Mouse (Mus musculus) megakaryocyte, adult 5-6 weeks (primary cell): ENCODE results near the gene Rilpl1. TPM values are rescaled to one million over a fixed set of nuclear protein-coding genes. Genes with fewer than 3 reads are reported as not detected.
"Not testable (repeated sequence)": the region's sequence is repeated elsewhere in the genome, so short reads cannot be mapped to it uniquely, and the experiment has no call there.

Experiments
- ATAC-seq: 2 replicates; pipeline ENCODE4 v1.8.0; 2016; ENCODE audit warnings: mild to moderate bottlenecking, inconsistent platforms; ENCODE audit not compliant: poor library complexity, severe bottlenecking
- total RNA-seq, 2 experiments: library from RNA; stranded (forward) in 1 of 2; stranded (reverse) in 1 of 2; fragments of 153-499, 151-499 nt in 1 of 2; fragments of 221-1000, 200-1000 nt in 1 of 2; gene quantifications; 2 replicates each; pipeline versions ENCODE4 v1.2.3 to v1.2.4; 2015 to 2017

Gene Rilpl1
- total RNA-seq, 2 experiments from 2014 or later: 0.48 to 1.2 TPM

DNA sequence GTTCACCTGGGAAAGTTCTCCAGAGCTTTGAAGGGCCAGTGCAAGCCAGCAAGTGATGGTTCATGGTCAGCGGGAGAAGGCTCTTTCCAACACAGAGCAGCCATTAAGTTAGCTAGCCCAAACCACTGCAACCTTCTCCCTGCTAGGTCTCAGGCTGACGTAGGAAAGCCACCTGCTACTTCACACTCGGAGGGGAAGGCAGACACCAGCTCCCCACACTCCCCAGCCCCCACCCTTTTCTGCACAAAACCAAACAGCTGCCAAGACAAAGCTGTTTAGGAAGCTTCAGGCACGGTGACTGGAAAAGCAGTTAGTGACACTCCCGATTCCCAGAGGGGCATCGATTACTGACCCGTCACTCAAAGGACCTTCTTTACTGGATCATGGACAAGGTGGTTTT lies 35.6 kb downstream of the Rilpl1 start:
- ATAC-seq: no peak

DNA sequence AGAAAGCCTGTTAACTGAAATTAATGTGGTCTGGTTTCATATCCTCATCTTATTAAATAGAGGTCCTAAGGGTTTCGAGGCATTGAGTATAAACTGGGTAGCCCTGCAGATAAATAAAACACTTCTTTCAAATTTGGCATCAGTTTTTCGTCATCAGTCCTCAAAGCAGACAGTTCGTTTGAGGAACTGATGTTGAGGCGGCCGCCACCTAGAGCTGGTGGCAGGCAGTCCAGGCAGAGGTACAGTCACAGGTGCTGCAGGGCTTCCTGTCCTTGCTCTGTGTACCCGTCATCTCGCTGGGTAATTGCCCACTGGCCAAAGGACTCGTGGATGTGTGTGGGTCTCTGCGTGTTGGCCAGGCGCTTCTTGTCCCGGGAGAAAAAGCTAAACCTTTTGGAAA lies 37.7 kb downstream of the Rilpl1 start:
- peak; percentile 64 for ATAC-seq

DNA sequence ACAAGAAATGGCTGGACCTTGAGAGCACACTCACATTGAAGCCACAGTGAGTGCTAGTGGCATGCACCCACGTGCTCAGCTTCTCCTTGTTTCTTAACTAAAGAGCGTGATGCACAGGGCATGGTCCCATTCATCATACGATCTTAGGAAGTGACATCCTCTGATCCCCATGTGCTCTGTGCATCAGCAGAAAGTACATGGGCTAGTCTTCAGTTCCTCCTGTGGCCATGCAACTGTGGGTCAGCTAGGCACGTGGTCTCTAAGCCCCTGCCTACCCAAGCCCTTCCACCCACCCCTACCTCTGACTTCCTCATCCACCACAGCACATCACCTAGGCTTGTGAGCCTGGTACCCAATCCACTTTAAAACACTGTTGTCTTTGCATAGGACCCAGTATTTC lies 38.6 kb downstream of the Rilpl1 start:
- ATAC-seq: peak; percentile 71

DNA sequence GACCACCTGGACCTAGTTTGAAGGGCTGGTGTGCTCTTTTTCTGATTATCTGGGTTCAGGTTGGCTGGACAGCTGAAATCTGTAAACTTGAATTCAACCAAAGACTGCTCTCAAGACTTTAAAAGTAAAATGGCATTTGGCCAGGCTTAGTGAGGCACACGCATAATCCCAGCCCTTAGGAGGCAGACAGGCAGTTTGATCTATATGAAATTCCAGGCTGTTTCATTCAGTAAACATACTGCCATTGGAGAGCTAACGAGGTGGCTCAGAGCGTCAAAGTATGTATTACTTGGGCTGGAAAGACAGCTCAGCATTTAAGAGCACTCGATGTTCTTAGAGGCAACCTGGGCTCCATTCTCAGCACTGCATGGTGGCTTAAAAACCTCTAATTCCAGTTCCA lies 39.5 kb downstream of the Rilpl1 start:
- no peak for ATAC-seq

DNA sequence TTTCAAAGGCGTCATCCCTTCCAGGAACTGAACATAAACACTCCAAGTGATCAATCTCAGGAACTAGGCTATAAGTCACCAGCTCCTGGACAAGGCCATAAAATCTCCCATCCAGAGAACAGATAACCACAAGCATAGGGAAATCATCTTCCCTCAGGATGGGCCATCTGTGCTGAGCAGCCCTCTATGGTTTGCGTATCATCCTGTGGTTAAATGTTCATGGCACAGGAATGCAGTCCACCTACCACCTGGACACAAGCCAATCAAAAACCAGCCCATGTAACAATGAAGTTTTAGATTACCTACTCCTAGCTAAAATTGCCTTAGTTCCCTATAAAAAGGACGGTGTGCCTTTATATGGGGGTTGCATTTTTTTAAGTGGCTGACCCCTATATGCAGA lies 42.3 kb downstream of the Rilpl1 start:
- no peak for ATAC-seq

DNA sequence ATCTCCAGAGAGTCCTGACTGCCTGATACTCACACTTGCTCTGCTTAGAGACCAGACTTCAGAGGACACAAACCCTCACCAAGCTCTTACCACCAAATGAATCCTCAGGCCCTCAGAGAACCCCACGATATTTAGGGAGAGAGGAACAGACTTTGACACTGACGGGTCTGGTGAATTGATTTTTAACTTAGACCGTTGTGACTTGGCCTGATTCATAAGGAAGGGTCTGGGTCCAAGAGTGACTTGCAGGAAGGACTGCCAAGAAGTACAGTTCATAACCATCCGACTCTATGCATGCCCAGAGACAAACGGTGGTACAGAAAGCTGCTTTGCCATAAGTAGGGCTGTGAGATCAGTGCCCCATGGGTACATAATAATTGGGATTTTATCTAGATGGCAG lies 45.5 kb downstream of the Rilpl1 start:
- ATAC-seq: no peak

DNA sequence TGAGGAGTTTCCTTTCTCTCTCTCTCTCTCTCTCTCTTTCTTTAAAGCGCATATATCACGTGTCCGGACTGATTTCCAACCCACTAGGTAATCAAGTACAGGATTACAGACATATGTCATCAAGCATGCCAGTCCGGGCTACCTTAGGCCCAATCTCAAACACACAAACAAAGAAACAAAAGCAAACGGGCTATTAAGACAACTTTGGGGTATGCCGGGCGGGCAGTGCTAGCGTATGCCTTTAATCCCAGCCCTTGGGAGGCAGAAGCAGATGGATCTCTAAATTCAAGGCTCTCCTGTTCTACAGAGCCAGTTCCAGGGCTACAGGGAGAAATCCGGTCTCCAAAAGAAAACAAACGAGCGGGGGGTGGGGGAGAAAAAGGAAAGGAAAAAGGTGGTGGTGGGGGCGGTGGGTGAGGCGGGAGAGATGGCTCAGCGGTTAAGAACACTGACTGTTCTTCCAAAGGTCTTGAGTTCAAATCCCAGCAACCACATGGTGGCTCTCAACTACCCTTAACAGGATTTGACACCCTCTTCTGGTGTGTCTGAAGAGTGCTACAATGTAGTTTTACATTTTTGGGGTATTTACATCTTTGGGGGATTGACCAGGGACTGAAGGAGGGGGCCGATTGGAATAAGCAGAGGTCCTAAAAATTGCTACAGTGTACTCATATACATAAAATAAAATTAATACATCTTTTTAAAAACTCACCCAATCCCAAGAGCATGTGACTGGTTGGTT lies 47.4 kb downstream of the Rilpl1 start:
- ATAC-seq: peak; percentile 10

DNA sequence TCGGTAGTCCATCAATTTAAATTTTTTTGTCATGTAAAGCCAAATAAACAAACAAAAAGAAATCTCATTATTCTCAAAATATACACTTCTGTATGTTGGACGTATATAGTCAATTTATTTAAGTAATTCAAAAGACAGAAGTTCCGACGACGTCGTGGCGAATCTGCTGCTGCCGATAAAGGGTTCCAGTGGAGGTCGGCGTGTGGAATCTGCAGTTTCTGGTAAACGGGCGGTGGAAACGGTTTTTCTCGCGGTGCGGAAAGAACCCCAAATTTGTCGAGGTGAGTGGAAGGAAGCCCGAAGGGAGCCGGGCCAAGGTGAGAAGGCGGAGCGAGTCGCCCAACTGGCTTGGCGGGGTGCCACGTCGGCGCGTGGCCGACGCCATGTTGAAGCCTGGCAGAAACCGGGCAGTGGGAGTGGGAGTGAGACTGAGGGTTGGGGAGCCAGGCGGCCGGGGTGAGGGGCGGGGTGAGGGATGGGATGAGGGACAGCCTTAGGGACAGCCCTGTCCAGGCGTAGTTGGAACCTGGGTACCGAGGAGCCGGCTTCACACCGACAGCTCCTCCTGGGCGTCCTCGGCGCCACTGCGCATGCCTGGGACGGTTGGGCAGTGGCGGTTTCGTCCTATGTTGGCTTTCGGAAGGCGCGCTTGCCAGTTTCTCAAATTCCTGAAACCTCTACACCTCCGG lies 48.1 kb downstream of the Rilpl1 start, which contains the start of gene Snrnp35:
Snrnp35 (plus strand) TSS at position 169 of the 689 bp plus-strand sequence.
- peak; percentile 66 for ATAC-seq

DNA sequence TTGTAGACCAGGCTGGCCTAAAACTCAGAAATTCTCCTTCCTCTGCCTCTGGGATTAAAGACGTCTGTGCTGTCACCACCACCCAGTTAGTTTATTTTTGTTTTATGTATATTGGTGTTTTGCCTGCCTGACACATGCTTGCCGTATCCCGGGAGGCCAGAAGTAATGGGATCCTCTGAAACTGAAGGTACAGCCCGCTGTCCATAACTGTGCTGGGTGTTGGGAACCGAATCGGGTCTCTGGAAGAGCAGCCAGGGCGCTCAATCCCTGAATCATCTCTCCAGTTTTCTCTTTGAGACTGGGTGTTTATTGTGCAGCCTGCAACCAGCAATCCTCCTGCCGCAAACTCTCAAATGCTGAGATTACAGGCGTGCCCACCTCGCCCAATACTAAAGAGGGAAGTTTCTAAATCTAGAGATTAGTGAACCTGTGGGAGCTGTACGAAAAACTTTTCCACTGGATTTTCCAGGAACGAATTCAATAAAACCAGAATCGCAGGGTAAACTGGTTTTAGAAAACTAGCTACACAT lies 48.7 kb downstream of the Rilpl1 start:
- no peak for ATAC-seq

DNA sequence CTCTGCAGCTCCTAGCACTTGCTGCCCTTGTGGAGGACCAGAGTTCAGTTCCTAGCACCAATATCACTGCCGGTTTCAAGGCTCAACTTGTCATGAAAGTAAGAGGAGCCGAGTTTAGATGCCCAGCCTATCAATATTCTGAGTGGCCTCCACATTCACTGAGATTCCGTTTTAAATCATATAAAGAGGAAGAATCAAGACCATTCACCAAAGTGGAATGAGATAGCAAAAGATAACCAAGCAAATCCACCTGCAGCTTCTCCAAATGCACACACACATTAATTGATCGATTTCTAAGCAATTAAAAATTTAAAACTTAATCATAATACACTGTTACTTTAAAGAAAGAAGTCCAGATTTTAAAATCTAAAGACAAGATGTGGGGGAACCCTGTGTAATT lies 49.5 kb downstream of the Rilpl1 start:
- no peak for ATAC-seq

DNA sequence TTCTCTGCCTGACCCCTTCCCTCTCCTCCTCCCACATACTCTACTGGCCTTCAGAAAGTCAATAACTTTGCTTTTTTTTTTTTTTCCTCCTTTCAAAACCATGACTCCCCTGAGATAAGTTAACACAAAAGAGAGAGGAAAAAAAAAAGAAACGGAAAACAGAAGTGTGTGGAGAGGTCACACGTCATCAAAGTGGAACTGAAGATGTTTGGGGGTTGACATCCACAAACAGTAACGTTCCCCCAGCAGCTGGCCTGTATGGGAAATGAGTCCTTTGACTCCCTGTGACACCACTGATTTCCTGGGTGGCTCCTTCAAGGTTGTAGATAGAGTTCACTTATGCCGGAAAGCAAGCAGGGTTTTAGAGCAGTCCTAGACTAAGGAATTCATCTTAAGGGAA lies 51.1 kb downstream of the Rilpl1 start:
- ATAC-seq: peak; percentile 11; the same call in 1 of the 2 replicates

DNA sequence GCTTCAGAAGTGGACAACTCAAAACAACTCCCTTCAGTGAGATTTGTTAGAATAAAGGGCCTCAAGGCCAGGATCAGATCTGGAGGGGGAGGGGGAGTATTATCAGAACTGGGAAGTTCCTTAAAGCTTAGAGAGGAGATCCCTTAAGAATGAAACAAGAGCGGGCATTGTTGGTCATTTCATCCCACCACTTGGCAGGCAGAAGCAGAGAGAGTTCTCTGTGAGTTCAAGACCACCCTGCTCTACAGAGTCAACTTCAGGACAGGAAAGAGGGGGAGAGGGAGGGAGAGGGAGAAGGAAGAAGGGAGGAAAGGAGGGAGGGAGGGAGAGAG lies 52.4 kb downstream of the Rilpl1 start:
- no peak for ATAC-seq

DNA sequence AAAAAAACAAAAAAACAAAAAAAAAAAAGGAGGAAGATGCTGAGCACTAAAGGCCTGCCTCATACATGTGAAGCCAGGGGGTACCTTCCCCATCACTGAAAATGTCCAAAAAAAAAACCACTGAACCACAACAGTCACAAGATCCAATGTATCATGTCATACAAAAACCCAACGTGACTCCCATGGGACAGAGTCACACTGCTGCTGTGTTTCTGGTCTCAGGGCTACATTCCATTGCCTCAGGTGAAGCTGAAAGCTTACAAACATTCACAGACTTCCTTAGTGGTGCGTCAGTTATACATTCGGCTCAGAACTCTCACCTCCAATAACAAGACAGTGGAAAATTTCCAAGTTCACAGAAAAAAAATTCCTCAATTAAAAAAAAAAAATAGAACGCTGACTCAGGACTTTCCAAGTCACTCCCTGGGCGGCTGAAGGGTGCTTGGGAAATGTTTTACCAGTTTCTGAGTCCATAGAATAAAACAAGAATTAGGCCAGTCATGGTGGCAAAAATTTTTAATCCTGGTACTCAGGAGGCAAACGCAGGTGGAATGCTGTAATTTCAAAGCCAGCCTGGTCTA lies 60.5 kb downstream of the Rilpl1 start:
- no peak for ATAC-seq

DNA sequence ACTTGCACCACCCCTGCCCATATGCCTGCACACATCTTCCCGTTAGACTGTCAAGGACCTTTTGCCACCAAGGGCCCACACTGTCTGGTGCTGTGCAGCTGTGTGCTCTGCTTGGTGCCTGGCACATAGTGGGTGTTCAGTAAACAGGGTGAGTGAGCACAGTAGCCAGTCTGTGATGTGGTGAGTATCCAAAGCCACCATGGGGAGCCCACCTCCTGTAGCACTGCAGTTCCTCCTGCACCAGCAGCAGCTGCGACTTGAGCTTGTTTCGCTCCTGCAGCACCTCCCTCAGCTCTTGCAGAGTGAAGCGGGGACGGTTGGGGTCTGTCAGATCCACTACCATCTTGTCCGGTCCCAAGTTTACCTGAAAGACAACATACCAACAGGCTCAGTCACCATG lies 61.7 kb downstream of the Rilpl1 start:
- ATAC-seq: no peak

DNA sequence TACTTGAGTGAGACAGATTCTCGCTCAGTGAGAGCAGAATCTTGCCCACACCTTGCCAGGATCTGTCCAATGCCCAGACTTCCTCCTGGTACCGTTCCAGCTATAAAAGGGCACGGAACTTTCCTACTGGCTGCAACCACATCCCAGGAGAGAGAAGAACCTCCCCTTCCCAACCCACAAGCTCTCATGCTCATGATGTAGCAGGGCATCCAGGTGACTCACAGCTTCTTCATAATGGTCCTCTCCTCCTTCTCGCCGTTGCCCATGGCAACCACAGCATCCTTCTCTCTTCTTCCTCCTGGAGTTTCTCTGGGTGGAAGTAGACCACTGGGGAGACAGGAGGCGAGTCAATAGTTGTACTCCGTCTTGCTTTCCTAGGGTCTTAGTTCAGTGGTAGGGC lies 62.8 kb downstream of the Rilpl1 start:
- ATAC-seq: peak; percentile 31; the same call in 1 of the 2 replicates

DNA sequence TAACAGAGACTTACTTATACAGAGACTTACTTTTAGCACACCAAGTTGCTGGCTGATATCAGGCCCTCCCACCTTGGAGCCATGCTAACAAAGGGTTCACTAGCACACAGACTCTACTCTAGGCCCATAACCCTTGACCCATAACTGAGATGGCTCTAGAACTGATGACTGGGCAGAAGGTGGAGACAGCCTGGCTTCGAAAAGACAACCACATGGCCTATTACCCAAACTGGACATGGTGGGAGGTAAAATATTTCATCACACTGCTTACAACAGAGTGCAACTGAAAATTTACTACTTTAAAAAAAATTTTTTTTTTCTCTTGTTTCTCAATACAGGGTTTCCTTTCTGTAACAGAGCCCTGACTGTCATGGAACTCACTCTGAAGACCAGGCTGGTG lies 63.4 kb downstream of the Rilpl1 start:
- ATAC-seq: peak; percentile 85

DNA sequence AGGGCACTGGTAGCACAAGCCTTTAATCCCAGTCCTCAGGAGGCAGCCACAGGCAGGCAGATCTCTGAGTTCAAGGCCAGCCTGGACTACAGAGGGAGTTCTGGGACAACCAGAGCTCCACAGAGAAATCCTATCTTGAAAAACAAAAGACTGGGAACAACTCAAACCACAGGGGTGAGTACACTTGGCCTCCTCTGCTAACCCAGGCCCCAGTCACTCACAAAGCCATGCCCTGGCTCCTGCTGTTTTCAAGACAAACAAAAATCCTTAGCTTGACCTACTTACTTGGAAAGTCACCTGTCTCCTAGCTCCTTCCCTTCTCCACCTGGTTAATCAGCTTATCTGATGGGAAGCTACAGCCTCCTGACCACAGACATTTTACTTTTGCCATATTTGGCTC lies 66.3 kb downstream of the Rilpl1 start:
- no peak for ATAC-seq

DNA sequence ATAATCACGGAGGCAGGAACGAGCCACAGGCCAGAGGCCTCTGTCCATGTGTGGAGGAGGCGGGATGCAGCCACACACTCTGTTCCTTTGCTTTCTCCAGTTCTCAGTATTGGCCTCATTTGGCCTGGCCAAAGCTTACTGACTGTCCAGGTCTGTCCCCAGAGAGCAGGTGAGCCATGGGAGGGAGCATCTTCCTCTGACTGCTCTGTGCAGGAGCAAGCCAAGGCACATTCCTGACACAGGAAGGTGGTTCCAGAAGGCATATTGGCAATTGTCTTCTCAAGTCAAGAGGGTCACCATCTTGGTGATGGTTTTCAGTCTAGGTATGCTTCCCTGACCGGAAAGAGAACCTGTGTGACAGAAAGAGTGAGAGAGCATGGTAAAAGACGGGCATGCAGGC lies 67.7 kb downstream of the Rilpl1 start:
- ATAC-seq: no peak

DNA sequence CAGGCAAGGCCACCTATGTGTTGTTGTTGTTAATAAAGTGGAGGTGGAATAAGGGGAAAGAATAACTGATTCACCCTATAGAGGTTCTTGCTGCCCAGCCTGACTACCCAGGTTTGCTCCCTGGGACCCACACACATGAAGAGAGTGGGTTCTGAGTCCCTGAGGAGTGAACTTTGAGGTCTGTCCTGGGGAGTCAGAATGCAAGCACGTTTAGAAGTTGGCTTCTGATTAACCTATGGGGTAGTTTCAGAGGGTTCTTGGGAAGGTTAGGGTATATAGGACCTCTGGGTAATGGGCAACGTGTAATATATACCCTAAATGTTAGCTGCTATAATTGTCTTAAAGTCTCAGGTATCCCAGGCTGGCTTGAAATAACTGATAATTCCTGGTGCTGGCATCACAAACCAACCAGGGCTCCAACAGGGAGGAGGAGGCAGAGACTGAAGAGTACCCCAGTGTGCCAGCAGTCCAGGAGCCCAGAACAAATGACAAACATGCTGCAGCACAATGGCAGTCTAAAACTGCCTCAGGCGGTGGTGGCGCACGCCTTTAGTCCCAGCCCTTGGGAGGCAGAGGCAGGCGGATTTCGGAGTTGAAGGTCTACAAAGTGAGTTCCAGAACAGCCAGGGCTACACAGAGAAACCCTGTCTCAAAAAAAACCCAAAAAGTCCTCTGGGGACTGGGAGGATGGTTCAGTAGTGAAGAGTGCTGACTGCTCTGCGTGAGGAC lies 68.7 kb downstream of the Rilpl1 start:
- ATAC-seq: no peak

DNA sequence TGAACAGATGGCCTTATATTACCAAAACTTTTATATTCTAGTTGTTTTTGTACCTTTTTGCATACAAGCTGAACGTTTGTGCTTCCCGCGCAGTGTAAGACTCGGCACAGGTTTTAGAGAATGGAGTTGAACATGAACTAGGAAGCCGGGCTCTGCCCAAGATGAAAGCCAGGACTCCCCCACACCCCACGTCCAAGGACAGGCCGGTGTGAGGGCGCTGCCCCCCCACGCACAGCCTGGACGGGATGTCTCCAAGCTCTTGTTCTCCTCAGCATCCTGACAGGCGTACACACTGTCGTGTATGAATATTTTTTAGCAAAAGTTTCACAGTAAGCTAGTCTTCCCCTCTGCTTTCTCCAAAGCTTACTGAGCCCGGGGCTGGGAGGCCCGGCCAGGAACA lies 70.3 kb downstream of the Rilpl1 start:
- ATAC-seq: not testable (repeated sequence)

DNA sequence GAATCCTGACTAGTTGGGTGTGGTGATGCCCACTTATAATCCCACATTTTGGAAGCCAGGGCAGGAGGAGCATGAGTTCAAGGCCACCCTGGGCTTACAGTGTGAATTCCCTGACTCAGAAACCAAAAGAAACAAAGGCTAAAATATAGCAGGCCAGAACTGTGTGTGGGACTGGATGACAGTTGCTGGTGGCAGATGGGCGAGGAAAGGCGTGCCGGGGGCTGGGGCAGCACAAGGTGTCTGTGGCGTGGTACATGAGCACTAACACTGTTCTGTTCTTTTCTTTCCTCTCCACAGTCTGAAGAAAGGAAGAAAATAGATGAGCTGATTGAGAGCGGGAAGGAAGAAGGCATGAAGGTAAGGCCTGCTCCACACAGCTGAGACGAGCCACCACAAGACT lies 74.4 kb downstream of the Rilpl1 start:
- ATAC-seq: no peak
